Mouse (Mus musculus): ENCODE data around the gene Klc3. TPM values are rescaled to one million over a fixed set of nuclear protein-coding genes. Genes with fewer than 3 reads are reported as not detected.

Gene Klc3
- polyA plus RNA-seq, 1 experiment from 2014 or later: 8.9 TPM

- 100% methylated on average over 2 of the region's 2 CpGs for WGBS
- H3K4me1 ChIP-seq (ENCODE audit: control insufficient read depth, insufficient read depth, low read length): no peaks in the 10 kb centered on the region
- no peak overlapping the region for H3K27ac ChIP-seq (ENCODE audit: low read length)
- no peak overlapping the region for H3K9ac ChIP-seq (replicated peaks; ENCODE audit: low read depth, low read length)
- peaks cover 98% of the 10 kb centered on the region for H3K36me3 ChIP-seq (ENCODE audit: control insufficient read depth, insufficient read depth, low read length)
- H3K4me3 ChIP-seq (ENCODE audit: low read depth, low read length): no peak overlapping the region
- H3K4me2 ChIP-seq (replicated peaks; ENCODE audit: low read depth, low read length): no peak overlapping the region
- no peaks in the 10 kb centered on the region; the same call in 1 of the 2 replicates for H3K9me3 ChIP-seq (ENCODE audit: control insufficient read depth, low read depth, low read length)
- H3K27me3 ChIP-seq (ENCODE audit: control insufficient read depth, insufficient read depth, low read length): no peaks in the 10 kb centered on the region
- ATAC-seq (ENCODE audit: insufficient number of reproducible peaks, insufficient read depth, low FRiP score, low read depth): no peak
Observed at GRCm38 (mm10) chr7:19432475-19432874, 28.6 kb upstream of the Klc3 start.

GRCm38 (mm10) chr7:19430402-19430801 lies 26.5 kb upstream of the Klc3 start:
- no peak overlapping the region for H3K27ac ChIP-seq (ENCODE audit: low read length)
- no peaks in the 10 kb centered on the region for H3K4me1 ChIP-seq (ENCODE audit: control insufficient read depth, insufficient read depth, low read length)
- H3K9ac ChIP-seq (replicated peaks; ENCODE audit: low read depth, low read length): no peak overlapping the region
- peaks cover 90% of the 10 kb centered on the region for H3K36me3 ChIP-seq (ENCODE audit: control insufficient read depth, insufficient read depth, low read length)
- no peaks in the 10 kb centered on the region; the same call in 1 of the 2 replicates for H3K9me3 ChIP-seq (ENCODE audit: control insufficient read depth, low read depth, low read length)
- no peak for ATAC-seq (ENCODE audit: insufficient number of reproducible peaks, insufficient read depth, low FRiP score, low read depth)
- 85% methylated on average over 6 of the region's 6 CpGs for WGBS
- H3K27me3 ChIP-seq (ENCODE audit: control insufficient read depth, insufficient read depth, low read length): no peaks in the 10 kb centered on the region
- H3K4me3 ChIP-seq (ENCODE audit: low read depth, low read length): no peak overlapping the region
- no peak overlapping the region for H3K4me2 ChIP-seq (replicated peaks; ENCODE audit: low read depth, low read length)

GRCm38 (mm10) chr7:19429726-19430125 lies 25.8 kb upstream of the Klc3 start:
- Histone ChIP-seq H3K9ac (replicated peaks; ENCODE audit: low read depth, low read length) (no peak overlapping the region), H3K9me3 (ENCODE audit: control insufficient read depth, low read depth, low read length) (no peaks in the 10 kb centered on the region; the same call in 1 of the 2 replicates), H3K36me3 (ENCODE audit: control insufficient read depth, insufficient read depth, low read length) (peaks cover 89% of the 10 kb centered on the region), H3K27me3 (ENCODE audit: control insufficient read depth, insufficient read depth, low read length) (no peaks in the 10 kb centered on the region), H3K4me1 (ENCODE audit: control insufficient read depth, insufficient read depth, low read length) (no peaks in the 10 kb centered on the region), H3K4me2 (replicated peaks; ENCODE audit: low read depth, low read length) (no peak overlapping the region), H3K4me3 (ENCODE audit: low read depth, low read length) (no peak overlapping the region), H3K27ac (ENCODE audit: low read length) (no peak overlapping the region)
- ATAC-seq (ENCODE audit: insufficient number of reproducible peaks, insufficient read depth, low FRiP score, low read depth): no peak
- 76% methylated on average over 8 of the region's 8 CpGs for WGBS

- 76% methylated on average over 15 of the region's 15 CpGs for WGBS
- no peak overlapping the region for H3K4me3 ChIP-seq (ENCODE audit: low read depth, low read length)
- no peaks in the 10 kb centered on the region for H3K27me3 ChIP-seq (ENCODE audit: control insufficient read depth, insufficient read depth, low read length)
- ATAC-seq (ENCODE audit: insufficient number of reproducible peaks, insufficient read depth, low FRiP score, low read depth): no peak
- no peak overlapping the region for H3K27ac ChIP-seq (ENCODE audit: low read length)
- H3K9me3 ChIP-seq (ENCODE audit: control insufficient read depth, low read depth, low read length): no peaks in the 10 kb centered on the region; the same call in 1 of the 2 replicates
- H3K4me2 ChIP-seq (replicated peaks; ENCODE audit: low read depth, low read length): no peak overlapping the region
- no peak overlapping the region for H3K9ac ChIP-seq (replicated peaks; ENCODE audit: low read depth, low read length)
- no peaks in the 10 kb centered on the region for H3K4me1 ChIP-seq (ENCODE audit: control insufficient read depth, insufficient read depth, low read length)
- H3K36me3 ChIP-seq (ENCODE audit: control insufficient read depth, insufficient read depth, low read length): peaks cover 73% of the 10 kb centered on the region
Observed at GRCm38 (mm10) chr7:19427999-19428650, 24.2 kb upstream of the Klc3 start.

GRCm38 (mm10) chr7:19426888-19427287 lies 23.0 kb upstream of the Klc3 start:
- no peak overlapping the region for H3K9ac ChIP-seq (replicated peaks; ENCODE audit: low read depth, low read length)
- no peaks in the 10 kb centered on the region for H3K4me1 ChIP-seq (ENCODE audit: control insufficient read depth, insufficient read depth, low read length)
- no peaks in the 10 kb centered on the region for H3K27me3 ChIP-seq (ENCODE audit: control insufficient read depth, insufficient read depth, low read length)
- no peak overlapping the region for H3K4me2 ChIP-seq (replicated peaks; ENCODE audit: low read depth, low read length)
- WGBS: 92% methylated on average over 6 of the region's 6 CpGs
- H3K9me3 ChIP-seq (ENCODE audit: control insufficient read depth, low read depth, low read length): no peaks in the 10 kb centered on the region
- no peak overlapping the region for H3K27ac ChIP-seq (ENCODE audit: low read length)
- H3K36me3 ChIP-seq (ENCODE audit: control insufficient read depth, insufficient read depth, low read length): peaks cover 61% of the 10 kb centered on the region
- H3K4me3 ChIP-seq (ENCODE audit: low read depth, low read length): no peak overlapping the region
- no peak for ATAC-seq (ENCODE audit: insufficient number of reproducible peaks, insufficient read depth, low FRiP score, low read depth)

- 81% methylated on average over 6 of the region's 6 CpGs for WGBS
- H3K4me1 ChIP-seq (ENCODE audit: control insufficient read depth, insufficient read depth, low read length): no peaks in the 10 kb centered on the region
- no peak overlapping the region for H3K4me2 ChIP-seq (replicated peaks; ENCODE audit: low read depth, low read length)
- no peak for ATAC-seq (ENCODE audit: insufficient number of reproducible peaks, insufficient read depth, low FRiP score, low read depth)
- no peak overlapping the region for H3K9ac ChIP-seq (replicated peaks; ENCODE audit: low read depth, low read length)
- no peaks in the 10 kb centered on the region for H3K27me3 ChIP-seq (ENCODE audit: control insufficient read depth, insufficient read depth, low read length)
- no peaks in the 10 kb centered on the region for H3K9me3 ChIP-seq (ENCODE audit: control insufficient read depth, low read depth, low read length)
- H3K4me3 ChIP-seq (ENCODE audit: low read depth, low read length): no peak overlapping the region
- H3K27ac ChIP-seq (ENCODE audit: low read length): no peak overlapping the region
- H3K36me3 ChIP-seq (ENCODE audit: control insufficient read depth, insufficient read depth, low read length): peaks cover 55% of the 10 kb centered on the region
Observed at GRCm38 (mm10) chr7:19426349-19426748, 22.4 kb upstream of the Klc3 start.

- no peak for ATAC-seq (ENCODE audit: insufficient number of reproducible peaks, insufficient read depth, low FRiP score, low read depth)
- H3K27me3 ChIP-seq (ENCODE audit: control insufficient read depth, insufficient read depth, low read length): peaks cover 9% of the 10 kb centered on the region
- no peak overlapping the region for H3K4me3 ChIP-seq (ENCODE audit: low read depth, low read length)
- H3K9ac ChIP-seq (replicated peaks; ENCODE audit: low read depth, low read length): no peak overlapping the region
- no peaks in the 10 kb centered on the region for H3K4me1 ChIP-seq (ENCODE audit: control insufficient read depth, insufficient read depth, low read length)
- no peaks in the 10 kb centered on the region for H3K9me3 ChIP-seq (ENCODE audit: control insufficient read depth, low read depth, low read length)
- H3K4me2 ChIP-seq (replicated peaks; ENCODE audit: low read depth, low read length): no peak overlapping the region
- no peak overlapping the region for H3K27ac ChIP-seq (ENCODE audit: low read length)
- WGBS: 53% methylated on average over 4 of the region's 4 CpGs
- peaks cover 32% of the 10 kb centered on the region for H3K36me3 ChIP-seq (ENCODE audit: control insufficient read depth, insufficient read depth, low read length)
Observed at GRCm38 (mm10) chr7:19424051-19424450, 20.1 kb upstream of the Klc3 start.

GRCm38 (mm10) chr7:19423083-19423482 lies 19.2 kb upstream of the Klc3 start:
- no peak overlapping the region for H3K4me2 ChIP-seq (replicated peaks; ENCODE audit: low read depth, low read length)
- H3K9ac ChIP-seq (replicated peaks; ENCODE audit: low read depth, low read length): no peak overlapping the region
- peaks cover 24% of the 10 kb centered on the region for H3K36me3 ChIP-seq (ENCODE audit: control insufficient read depth, insufficient read depth, low read length)
- H3K27ac ChIP-seq (ENCODE audit: low read length): no peak overlapping the region
- ATAC-seq (ENCODE audit: insufficient number of reproducible peaks, insufficient read depth, low FRiP score, low read depth): no peak
- no peaks in the 10 kb centered on the region for H3K9me3 ChIP-seq (ENCODE audit: control insufficient read depth, low read depth, low read length)
- no peak overlapping the region for H3K4me3 ChIP-seq (ENCODE audit: low read depth, low read length)
- H3K4me1 ChIP-seq (ENCODE audit: control insufficient read depth, insufficient read depth, low read length): no peaks in the 10 kb centered on the region
- peaks cover 9% of the 10 kb centered on the region for H3K27me3 ChIP-seq (ENCODE audit: control insufficient read depth, insufficient read depth, low read length)
- WGBS: 94% methylated on average over 3 of the region's 3 CpGs
